Mouse (Mus musculus): Measurements from ENCODE around the gene Hnrnph2.

Hnrnph2 gene

DNA sequence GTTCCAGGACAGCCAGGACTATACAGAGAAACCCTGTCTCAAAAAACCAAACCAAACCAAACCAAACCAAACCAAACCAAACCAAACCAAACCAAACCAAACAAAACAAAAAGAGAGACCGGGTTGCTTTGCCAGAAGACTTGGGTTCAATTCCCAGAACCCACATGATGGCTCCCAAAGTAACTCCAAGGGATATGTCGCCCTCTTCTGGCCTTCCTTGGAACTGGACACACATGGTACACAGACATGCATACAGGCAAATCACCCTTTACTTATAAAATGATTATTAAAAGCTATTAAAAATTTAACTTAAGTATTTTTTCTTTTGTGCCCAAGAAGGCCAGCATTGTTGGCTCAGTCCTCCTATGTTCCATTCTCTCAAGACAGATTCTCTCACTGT, 13.3 kb downstream of the Hnrnph2 start:
- no peak for DNase-seq (ENCODE audit: low spot score)

DNA sequence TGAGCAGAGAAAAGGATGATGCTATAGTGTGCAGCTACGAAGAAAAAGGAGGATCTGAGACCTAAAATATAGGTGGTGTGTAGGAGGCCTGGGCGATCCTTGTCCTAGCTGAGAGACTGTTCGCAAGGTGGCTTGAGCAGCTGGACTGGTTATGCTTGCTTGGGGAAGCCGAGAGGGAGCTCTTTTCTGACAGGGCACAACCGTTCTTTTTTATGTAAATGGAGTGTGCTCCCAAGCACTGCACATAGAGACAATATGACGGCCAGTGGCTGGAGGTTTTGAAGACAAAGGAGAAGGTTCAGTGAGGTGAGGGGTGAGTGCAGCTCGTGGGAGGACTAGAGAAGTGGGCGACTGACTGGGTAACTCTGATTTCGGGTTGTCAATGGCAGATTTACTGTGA, 18.7 kb downstream of the Hnrnph2 start:
- DNase-seq (ENCODE audit: low spot score): no peak

DNA sequence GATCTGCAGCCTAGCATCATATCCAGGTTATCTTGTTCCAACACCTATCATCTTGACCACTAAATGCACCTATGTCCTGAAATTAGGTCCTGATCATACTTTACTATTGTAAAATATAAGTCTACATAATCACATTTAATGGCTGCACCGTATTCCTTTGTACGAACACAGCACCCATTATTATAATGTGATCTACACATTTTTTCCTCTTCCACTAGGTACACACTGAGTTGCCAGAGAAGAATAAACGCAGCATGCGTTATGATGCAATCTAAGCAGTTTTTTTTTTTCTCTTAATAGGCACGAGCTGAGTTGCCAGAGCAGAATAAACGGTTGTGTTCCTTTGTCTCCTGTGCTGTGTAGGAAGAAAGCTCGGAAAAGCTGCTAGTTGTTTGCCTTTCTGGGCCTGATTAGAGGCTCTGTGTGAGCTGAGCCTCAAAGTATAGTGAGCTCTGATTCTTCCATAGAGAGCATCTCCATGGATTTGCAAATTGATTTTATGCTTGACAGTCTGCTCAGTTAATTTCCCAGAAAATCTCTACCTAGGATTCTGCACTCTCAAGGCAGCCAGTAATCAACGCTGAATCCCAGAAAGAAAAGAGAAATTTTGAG, 19.4 kb downstream of the Hnrnph2 start:
- DNase-seq (ENCODE audit: low spot score): no peak

DNA sequence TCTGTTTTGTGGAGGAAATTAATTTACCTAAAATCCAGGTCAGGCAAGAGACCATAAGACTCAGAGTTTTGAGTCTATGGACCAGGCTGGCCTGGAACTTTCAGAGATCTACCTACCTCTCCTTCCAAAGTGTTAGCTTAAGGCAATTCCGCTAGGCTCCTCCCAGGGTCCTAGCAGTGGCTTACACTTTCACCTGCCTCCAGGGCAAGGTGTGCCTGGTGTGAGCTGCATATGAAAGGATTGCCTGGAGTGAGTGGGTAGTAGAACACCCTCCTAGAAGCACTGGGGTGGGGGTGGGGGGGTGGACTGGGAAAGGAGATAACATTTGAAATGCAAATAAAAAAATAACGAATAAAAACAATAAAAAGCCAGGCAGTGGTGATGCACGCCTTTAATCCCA, 20.7 kb downstream of the Hnrnph2 start:
- DNase-seq (ENCODE audit: low spot score): no peak

DNA sequence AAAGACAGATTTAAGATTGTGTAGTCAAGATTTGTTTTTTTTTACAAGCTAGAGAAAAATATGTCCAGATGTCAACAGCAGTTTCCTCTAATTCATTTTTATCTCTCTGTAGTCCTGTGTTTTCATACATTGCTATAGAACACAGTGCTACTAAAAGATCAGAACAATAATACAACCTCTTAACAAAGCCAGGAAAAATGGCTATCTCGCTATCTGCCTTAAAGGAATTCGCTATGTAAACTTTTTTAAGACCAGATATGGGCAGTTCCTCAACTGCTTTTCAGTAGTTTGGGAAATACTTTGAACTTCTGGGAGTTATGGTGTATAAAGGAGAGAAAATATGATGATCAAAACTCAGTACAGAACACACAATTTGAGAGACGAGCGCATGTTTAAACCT, 22.4 kb downstream of the Hnrnph2 start:
- no peak for DNase-seq (ENCODE audit: low spot score)

DNA sequence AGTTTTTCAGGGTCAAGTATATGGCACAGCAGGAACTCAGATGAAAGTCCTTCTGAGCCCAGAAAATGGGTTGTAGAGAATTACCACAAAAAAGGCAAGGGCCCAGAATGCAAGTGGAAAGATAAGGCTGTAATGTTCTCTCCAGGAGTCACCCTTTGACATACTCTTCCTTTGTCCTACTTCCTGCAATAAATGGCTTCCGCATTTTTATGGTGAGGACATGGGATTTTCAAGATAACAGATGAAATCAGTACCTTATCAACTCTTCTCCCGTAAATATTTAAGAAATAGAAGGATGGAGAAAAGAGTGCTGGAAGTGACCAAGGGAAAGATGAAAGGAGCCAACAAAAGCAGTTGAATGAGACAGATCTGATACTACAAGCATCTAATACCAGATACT, 27.2 kb downstream of the Hnrnph2 start:
- no peak for DNase-seq (ENCODE audit: low spot score)

DNA sequence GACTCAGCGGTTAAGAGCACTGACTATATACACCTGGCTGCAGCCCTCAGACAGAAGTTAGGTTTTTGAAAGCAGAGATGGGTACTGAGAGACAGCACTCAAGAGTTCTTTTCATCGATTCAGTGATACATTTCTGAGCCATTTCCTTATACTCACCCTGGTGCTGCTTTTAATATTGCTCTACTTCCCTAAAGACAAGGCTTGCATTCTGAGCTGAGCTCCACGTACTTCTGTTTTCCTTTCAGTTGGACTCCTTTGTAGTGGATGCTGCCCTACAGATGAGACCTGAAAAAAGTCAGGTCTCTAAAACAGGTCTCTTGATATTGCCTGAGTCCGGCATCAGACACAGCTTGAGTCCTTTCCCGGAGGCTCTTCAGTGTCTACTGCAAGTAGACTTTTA, 31.7 kb downstream of the Hnrnph2 start:
- DNase-seq (ENCODE audit: low spot score): no peak

DNA sequence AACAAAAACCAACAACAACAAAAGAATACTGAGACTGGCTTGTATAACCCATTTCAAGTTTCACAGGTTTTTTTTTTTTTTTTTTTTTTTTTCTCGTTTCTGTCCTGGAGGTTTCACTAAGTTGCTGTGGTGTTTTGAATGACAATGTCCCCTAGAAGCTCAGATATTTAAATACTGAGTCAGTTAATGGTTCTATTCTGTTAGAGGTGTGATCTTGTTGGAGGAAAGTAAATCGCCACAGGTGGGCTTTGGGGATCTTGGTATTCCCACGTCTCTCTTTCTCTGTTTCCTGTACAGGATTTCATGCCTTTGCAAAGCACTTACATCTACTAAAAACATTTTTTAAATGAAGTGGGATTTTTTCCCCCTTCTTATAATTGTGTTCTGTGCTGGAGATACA, 34.1 kb downstream of the Hnrnph2 start:
- DNase-seq (ENCODE audit: low spot score): no peak

DNA sequence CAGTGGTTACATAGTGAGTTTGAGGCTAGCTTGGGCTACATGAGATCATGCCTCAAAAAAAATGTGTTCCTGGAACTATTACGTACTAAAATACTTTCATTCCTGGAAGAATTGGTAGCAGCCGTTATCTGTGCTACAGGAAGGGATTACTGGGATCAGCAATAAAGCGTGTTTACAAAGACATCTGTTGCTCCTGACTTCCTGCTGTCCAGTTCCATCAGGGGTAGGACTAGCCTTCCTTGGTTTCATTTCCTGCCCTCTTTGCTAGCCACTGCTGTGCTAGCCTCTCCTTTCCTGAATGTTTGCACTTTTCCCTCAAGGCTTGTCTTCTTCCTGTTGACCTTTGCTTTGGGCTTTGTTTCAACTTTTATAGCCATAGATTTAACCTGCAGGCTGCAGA, 34.9 kb downstream of the Hnrnph2 start:
- DNase-seq (ENCODE audit: low spot score): no peak

DNA sequence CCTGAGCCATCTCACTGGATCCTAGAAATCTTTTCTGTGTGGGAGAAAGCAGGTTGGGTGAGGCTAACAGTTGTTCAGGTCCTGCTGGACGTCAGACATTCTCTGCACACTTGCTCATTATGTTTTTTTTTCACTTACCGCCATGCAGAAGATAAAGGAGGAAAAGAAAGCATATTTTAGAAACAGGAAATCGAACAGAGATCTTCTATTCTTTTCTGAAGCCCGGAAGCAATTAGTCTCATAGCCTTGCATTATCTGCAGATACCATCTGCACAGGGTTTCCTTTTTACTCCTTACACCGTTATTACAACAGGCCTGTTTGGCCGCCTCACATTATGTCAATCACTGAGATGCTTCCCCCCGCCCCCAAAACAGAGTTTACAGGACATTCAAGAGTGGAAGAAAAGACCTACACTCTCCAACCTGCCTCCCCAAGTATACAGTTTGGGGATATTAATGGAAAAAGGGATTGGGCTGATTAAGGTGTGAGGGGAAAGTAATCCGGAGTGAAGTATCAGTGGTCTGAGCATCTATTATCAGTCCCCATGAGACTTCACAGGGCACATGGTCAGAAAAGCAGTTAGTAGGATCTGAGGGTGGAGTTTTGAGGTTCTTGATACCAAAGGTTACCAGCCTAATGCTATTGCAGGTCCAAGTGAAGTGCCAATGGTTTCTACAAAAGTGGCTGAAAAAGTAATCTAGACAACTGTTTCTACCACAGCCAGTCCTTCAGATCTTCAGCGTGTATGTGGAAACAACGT, 40.2 kb downstream of the Hnrnph2 start:
- DNase-seq (ENCODE audit: low spot score): no peak

DNA sequence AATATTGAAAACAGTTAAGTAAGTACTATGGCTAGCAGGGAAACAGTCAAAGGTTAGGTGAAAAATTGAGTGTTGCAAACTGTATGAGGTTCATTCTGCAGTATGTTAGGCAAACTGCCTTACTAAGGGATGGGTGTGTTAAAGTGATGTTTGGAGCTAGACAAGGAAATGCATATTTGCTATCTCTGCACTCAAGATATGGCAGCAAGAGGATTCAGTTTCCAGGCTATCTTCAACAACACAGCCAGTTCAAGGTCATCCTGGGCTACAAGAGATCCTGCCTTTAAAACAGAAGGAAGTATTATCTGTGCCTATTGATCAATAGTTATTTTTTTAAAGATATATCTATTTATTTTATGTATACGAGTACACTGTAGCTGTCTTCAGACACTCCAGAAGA, 45.4 kb downstream of the Hnrnph2 start:
- no peak for DNase-seq (ENCODE audit: low spot score)

DNA sequence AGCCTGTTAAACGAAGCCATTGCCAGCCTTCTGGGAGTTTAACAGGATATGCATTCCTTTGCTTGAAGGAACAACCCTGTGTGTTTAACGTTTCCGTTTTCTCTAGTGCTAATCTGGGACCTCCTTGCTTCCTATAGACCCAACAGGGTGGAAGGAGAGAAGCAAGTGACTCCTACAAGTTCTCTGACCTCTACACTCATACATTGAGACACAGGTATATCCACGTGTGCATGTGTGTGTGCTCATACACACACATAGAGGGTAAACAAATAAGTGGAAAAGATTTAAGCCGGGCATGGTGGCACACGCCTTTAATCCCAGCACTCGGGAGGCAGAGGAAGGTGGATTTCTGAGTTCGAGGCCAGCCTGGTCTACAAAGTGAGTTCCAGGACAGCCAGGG, 46.4 kb downstream of the Hnrnph2 start:
- no peak for DNase-seq (ENCODE audit: low spot score)

DNA sequence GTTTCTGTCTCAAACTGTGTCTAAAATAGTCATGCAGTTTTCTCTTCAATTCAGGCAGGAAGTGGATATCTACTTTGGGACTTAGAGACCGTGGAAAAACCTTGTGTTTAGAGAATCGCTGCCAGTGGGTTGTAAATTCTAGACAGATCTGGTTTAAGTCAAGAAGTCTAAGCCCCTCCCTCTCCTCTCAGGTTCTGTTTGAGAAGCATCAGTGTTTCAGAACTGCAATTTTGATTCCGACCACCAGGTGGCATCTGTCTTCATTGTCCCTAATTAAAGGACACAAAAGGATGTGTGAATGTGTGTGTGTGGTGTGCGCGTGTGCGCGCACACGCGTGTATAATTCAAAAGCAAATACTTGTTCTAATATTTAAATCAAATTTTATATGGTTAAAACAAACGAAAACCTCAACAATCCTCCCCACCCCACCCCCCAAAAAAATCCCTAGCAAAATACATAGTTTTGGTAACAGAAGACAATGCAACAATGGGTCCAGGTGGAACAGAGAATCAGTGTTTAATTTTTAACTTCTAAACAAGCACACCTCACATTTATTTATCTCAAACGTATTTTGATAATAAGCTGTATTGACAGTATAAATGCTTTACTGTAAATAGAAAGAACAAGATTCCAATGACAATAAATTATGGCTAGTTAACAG, 47.2 kb downstream of the Hnrnph2 start:
- DNase-seq (ENCODE audit: low spot score): peak; percentile 49

DNA sequence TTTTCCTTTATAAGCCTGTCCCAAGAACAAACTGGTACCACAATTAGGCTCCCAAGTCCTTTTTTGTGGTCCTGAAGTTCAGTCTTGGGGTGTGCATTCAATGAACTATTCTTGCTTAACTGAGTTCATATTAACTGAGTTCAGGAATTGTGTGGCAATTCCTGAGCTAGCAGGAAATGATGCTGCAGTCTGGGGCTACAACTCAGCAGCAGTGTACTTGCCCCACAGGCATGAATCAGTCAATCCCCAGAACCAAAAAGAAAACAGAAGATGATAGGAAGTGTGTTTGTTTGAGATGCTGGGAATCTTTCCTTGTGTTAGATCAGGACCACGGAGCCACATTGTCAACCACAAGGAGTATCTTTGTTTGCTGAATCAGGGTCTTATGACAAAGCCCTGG, 51.1 kb downstream of the Hnrnph2 start:
- DNase-seq (ENCODE audit: low spot score): no peak
